Mouse (Mus musculus) liver, postnatal 0 days (tissue): ENCODE measurements around the gene Prdm10.

Source experiments
- CTCF ChIP-seq: sonication (generic); IDR thresholded peaks from 2 replicates; pipeline ENCODE4 v1.5.1; 2016; ENCODE audit warnings: antibody characterized with exemption, low read depth
- EP300 ChIP-seq: IDR thresholded peaks from 2 replicates; pipeline ENCODE4 v1.6.1; 2016; ENCODE audit warnings: antibody characterized with exemption, low read depth, mild to moderate bottlenecking

DNA sequence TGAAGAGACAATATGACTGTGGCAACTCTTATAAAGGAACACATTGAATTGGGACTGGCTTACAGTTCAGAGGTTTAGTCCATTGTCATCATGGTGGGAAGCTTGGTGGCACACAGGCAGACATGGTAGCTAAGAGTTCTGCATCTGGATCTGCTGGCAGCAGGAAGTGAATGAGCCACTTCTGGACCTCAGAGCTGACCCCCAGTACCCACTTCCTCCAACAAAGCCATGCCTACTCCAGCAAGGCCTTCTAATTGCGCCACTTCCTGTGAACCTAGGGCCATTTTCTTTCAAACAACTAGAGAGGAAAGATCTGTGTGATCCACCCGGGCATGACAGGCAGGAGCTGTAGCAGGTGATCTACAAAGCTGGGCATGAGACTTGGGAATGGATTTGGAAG lies 72.4 kb downstream of the Prdm10 start:
- no peak for TF ChIP-seq CTCF
- TF ChIP-seq EP300, result no peak
